Mouse (Mus musculus): ENCODE measurements at regions not wholly inside any gene's neighbourhood (a gene's known extent, or its start where the extent isn't known, plus 50 kb on each side); places are given as distances from the start of the nearest gene placed in this dataset.

DNA sequence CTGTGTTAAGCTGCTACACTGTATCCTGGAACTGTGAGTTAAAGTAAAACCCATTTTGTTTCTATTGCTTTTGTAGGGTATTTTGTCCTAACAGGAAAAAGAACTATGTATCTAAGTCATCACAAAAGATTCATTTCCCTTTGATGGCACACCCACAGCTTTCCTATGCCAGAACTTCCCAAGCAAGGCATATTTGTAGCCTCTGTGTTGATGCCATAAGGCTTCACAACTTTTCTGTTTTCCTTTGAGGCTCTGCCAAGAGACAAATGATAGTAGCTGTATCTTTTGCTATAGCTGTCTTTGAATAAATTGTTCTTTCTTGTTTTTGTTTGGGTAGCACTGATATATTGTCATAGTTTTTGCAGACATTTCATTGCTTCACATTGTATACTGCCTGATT lies 790.2 kb downstream of the Slitrk5 start:
- DNase-seq (ENCODE audit: low spot score in 2 of 2): peak; percentile 21 to 42

DNA sequence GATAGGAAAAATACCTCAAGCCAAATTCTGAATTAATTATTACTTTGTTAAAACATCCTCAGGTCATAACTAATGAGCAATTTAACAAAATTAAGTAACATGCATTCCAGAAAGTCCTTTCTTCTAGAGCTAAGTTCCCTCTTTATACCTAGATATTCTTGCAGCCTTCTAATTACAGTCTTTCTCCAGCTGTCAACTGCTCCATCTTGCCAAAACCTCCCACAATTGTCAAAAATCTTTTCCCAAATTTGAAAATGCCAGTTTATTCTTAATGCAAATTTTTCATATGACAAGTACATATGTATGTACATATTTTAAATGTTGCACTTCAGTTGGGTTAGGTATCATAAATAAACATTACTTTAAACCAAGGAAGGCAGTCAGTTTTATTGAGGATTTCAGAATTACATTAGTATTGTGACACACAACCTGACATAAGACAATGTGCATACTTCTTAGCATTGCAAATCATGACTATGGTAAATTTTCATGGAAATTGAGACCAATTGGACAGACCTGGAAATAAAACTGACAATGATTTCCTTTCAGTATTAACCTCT lies 791.5 kb downstream of the Slitrk5 start:
- peak in 1 of 2 experiments; percentile 2 for DNase-seq (ENCODE audit: low spot score in 2 of 2)

DNA sequence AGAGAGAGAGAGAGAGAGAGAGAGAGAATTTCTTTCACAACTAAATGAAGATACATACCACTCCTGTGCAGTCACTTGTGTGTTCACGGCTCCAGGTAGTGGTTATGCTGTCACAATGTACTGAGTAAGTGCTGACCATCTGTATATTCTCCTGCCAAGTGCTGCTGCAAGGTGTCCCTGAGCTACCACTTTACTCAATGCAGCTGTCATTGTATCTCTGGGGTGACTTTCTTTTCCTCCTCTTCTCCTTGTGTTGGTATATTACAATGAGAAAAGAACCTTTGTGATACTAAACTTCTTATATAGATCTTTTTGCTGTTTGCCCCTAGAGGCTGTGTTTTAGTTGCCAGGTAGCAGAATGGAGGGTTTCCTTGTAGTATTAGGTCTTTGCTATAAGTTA lies 800.6 kb downstream of the Slitrk5 start:
- no peak for DNase-seq (ENCODE audit: low spot score in 2 of 2)
